Mouse (Mus musculus): ENCODE measurements around the gene Tmem178b. TPM values are rescaled to one million over a fixed set of nuclear protein-coding genes. Genes with fewer than 3 reads are reported as not detected.

Tmem178b gene
- polyA plus RNA-seq, 1 experiment: 0.29 TPM

DNA sequence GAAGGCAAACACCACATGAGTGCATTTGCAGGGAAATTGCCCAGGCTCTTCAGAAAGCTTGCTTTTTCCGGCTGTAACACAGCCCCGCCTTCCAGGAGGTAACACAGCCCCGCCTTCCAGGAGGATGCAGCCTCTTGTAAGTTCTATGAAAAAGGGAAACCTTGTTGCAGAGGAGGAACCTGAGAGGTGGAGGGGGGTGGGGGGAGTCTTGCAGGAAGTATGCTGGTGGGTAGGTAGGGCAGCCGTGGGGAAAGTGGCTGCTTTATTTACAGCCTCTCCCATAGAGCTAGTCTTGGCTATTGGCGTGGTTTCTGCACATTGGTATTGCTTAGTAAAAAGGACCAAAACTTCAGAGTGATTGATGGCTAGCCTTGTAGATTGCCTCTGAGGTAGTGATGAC is 140.3 kb downstream of the Tmem178b start:
- H3K36me3 ChIP-seq (ENCODE audit: control insufficient read depth, insufficient read depth, low read length): no peaks in the 10 kb centered on the region
- WGBS: 17% methylated on average over 5 of the region's 5 CpGs
- H3K27ac ChIP-seq (ENCODE audit: insufficient read depth, low read depth, low read length): no peak overlapping the region
- TF ChIP-seq CTCF (IDR thresholded peaks at IDR 0.05; ENCODE audit: extremely low read depth, insufficient read length, insufficient replicate concordance, low read depth, low read length) (no peak), POLR2A (IDR thresholded peaks at IDR 0.05; ENCODE audit: low read depth, low read length) (no peak)
- no peaks in the 10 kb centered on the region for H3K4me1 ChIP-seq (ENCODE audit: control insufficient read depth, insufficient read depth, insufficient read length, low read length)
- H3K27me3 ChIP-seq (ENCODE audit: control insufficient read depth, insufficient read depth, low read length): no peaks in the 10 kb centered on the region
- H3K4me3 ChIP-seq (ENCODE audit: low read depth, low read length): no peak overlapping the region

DNA sequence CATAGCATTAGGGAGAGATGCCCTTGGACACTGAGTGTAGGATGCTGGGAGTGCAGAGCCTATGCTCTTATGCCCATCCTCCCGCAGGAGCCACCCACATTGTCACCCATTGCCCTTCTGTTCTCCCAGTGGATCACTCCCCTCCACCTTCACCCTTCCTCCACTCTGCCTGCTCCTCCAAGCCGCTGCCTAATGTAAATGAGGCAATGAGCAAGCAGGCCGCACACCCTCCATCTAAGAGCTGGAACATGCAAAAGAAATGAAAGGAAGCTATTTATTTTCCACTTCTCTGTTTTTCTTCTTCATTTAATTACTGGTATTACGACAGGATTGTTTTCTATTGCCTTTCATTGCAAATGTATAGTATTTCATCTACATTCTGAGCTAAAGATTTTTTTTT is 142.1 kb downstream of the Tmem178b start:
- Histone ChIP-seq H3K36me3 (ENCODE audit: control insufficient read depth, insufficient read depth, low read length) (no peaks in the 10 kb centered on the region), H3K27ac (ENCODE audit: insufficient read depth, low read depth, low read length) (no peak overlapping the region), H3K27me3 (ENCODE audit: control insufficient read depth, insufficient read depth, low read length) (no peaks in the 10 kb centered on the region), H3K4me1 (ENCODE audit: control insufficient read depth, insufficient read depth, insufficient read length, low read length) (no peaks in the 10 kb centered on the region), H3K4me3 (ENCODE audit: low read depth, low read length) (no peak overlapping the region)
- TF ChIP-seq POLR2A (IDR thresholded peaks at IDR 0.05; ENCODE audit: low read depth, low read length): no peak
- TF ChIP-seq CTCF (IDR thresholded peaks at IDR 0.05; ENCODE audit: extremely low read depth, insufficient read length, insufficient replicate concordance, low read depth, low read length): no peak
- WGBS: 70% methylated on average over 4 of the region's 4 CpGs

DNA sequence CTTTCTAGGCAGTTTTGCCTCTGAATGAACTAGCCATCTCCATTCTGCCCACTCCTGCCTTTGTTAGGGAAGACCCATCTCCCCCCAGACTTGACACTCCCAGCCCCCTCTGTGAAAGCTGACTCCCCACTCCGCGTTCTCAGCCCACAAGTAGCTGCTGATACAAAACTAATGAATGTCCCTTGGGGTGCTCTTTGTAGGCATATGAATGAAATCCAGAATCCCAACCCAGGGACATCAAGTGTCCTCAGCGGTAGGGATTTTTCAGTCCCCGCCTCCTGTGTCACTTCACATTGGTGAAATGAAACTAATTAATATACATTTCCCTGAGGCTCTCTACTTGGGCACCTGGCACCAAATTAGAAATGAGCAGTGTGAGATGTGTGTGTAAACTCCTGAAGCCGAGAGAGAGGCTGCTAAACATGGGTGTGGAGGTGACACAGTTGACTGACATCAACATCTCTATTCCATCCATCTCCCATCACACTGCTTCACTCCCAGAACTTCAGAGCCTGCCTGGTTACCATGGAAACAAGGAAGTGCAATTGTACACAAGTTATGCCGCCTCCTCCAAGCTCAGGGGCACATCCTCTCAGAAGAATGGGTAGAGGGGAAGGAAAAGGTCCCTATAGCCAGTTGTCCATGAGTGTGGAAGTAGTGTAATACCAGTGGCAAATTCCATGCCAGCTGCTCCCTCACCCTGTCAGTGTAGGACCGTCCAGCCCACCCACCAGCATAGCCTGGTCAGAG is 142.8 kb downstream of the Tmem178b start:
- no peak for TF ChIP-seq POLR2A (IDR thresholded peaks at IDR 0.05; ENCODE audit: low read depth, low read length)
- no peak for TF ChIP-seq CTCF (IDR thresholded peaks at IDR 0.05; ENCODE audit: extremely low read depth, insufficient read length, insufficient replicate concordance, low read depth, low read length)
- Histone ChIP-seq H3K4me1 (ENCODE audit: control insufficient read depth, insufficient read depth, insufficient read length, low read length) (no peaks in the 10 kb centered on the region), H3K27me3 (ENCODE audit: control insufficient read depth, insufficient read depth, low read length) (no peaks in the 10 kb centered on the region), H3K27ac (ENCODE audit: insufficient read depth, low read depth, low read length) (no peak overlapping the region), H3K36me3 (ENCODE audit: control insufficient read depth, insufficient read depth, low read length) (no peaks in the 10 kb centered on the region), H3K4me3 (ENCODE audit: low read depth, low read length) (no peak overlapping the region)
- 64% methylated on average over 7 of the region's 7 CpGs for WGBS

DNA sequence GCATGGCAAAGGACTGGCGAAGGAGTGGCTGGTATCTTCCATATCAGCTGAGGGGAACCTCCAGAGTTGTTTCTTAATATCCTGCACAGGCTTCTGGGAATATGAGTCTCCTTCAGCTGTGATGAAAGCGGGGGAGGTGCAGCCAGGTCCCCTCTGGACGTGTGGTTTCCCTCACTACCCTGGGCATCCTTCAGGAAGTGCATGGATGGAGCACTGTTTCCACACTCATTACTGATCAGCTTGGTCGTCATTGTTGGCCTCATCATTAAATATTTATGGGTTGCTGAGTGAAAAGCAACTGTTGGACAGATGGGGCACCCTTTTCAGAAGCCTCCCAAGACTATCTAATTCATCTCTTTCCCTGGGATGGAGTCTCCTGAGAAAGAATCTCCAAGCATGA is 146.3 kb downstream of the Tmem178b start:
- H3K36me3 ChIP-seq (ENCODE audit: control insufficient read depth, insufficient read depth, low read length): no peaks in the 10 kb centered on the region
- H3K27me3 ChIP-seq (ENCODE audit: control insufficient read depth, insufficient read depth, low read length): no peaks in the 10 kb centered on the region
- WGBS: 45% methylated on average over 4 of the region's 4 CpGs
- H3K4me1 ChIP-seq (ENCODE audit: control insufficient read depth, insufficient read depth, insufficient read length, low read length): no peaks in the 10 kb centered on the region
- no peak overlapping the region for H3K4me3 ChIP-seq (ENCODE audit: low read depth, low read length)
- H3K27ac ChIP-seq (ENCODE audit: insufficient read depth, low read depth, low read length): no peak overlapping the region
- TF ChIP-seq CTCF (IDR thresholded peaks at IDR 0.05; ENCODE audit: extremely low read depth, insufficient read length, insufficient replicate concordance, low read depth, low read length): no peak

DNA sequence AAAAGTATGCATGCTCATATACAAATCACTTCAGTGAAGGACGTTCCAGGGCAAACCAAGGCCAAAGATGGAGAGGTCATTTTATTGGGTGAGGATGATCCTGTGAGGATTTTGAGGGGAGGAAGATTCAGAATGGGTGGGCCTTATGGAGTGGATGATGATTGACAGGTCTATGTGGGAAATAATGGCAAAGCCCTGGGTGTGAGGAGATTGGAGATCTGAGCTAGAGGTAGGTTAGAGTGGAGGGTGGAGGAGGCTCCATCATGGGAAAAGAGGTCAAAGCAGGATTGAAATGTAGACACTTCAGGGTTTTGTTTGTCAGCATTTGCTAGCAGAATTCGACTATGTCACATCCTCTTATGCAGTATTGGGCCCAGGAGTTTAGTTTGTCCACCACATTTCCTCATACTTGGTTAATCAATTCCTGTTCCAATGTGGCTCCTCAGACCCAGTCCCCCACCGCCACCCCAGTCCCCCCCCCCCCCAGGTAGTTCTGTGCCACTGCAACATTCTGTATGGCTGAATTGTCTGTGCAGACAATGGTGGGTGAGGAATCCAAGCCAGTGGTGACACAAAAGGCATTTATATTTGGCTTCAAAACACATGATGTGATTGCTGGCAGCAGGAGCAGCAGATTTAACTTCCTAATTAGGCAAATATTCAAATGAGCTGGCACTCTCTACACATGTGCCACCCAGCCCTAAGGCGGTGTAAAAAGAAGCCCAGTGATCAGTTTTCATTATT is 150.7 kb downstream of the Tmem178b start:
- 69% methylated on average over 4 of the region's 4 CpGs for WGBS
- Histone ChIP-seq H3K36me3 (ENCODE audit: control insufficient read depth, insufficient read depth, low read length) (no peaks in the 10 kb centered on the region), H3K4me3 (ENCODE audit: low read depth, low read length) (no peak overlapping the region), H3K4me1 (ENCODE audit: control insufficient read depth, insufficient read depth, insufficient read length, low read length) (peaks cover 4% of the 10 kb centered on the region; the same call in 1 of the 2 replicates), H3K27me3 (ENCODE audit: control insufficient read depth, insufficient read depth, low read length) (no peaks in the 10 kb centered on the region), H3K27ac (ENCODE audit: insufficient read depth, low read depth, low read length) (no peak overlapping the region)
- TF ChIP-seq CTCF (IDR thresholded peaks at IDR 0.05; ENCODE audit: extremely low read depth, insufficient read length, insufficient replicate concordance, low read depth, low read length) (no peak), POLR2A (IDR thresholded peaks at IDR 0.05; ENCODE audit: low read depth, low read length) (no peak)

DNA sequence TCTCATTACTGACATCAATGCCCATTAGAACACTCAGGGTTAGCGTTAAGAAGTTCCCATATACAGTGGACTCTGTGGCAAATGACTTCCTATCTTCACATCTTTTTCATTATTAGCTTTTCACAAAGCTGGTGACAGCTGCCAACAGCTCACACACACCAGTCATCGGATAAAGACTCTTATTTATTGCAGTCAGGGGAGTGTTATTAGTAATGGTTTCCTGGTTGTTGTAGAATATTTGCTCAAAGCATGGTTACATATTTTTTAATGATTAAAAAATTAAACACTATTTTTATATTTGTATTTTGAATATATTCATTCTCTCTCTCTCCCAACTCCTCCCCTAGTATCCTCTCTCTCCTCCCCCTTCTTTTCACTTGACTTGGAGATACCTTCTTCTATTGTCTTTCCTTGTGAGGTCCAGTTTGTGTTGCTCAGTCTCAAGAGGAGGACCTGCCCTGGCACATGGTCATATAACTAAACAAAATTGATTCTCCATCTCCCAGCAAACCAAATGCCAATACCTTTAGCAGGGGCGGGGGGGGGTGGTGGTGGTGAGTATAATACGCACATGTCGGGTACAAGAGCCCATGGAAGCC is 151.4 kb downstream of the Tmem178b start:
- peaks cover 4% of the 10 kb centered on the region; the same call in 1 of the 2 replicates for H3K4me1 ChIP-seq (ENCODE audit: control insufficient read depth, insufficient read depth, insufficient read length, low read length)
- H3K27me3 ChIP-seq (ENCODE audit: control insufficient read depth, insufficient read depth, low read length): no peaks in the 10 kb centered on the region
- H3K36me3 ChIP-seq (ENCODE audit: control insufficient read depth, insufficient read depth, low read length): no peaks in the 10 kb centered on the region
- no peak for TF ChIP-seq POLR2A (IDR thresholded peaks at IDR 0.05; ENCODE audit: low read depth, low read length)
- no peak for TF ChIP-seq CTCF (IDR thresholded peaks at IDR 0.05; ENCODE audit: extremely low read depth, insufficient read length, insufficient replicate concordance, low read depth, low read length)
- no peak overlapping the region for H3K27ac ChIP-seq (ENCODE audit: insufficient read depth, low read depth, low read length)
- H3K4me3 ChIP-seq (ENCODE audit: low read depth, low read length): no peak overlapping the region
- 40% methylated on average over 5 of the region's 5 CpGs for WGBS

DNA sequence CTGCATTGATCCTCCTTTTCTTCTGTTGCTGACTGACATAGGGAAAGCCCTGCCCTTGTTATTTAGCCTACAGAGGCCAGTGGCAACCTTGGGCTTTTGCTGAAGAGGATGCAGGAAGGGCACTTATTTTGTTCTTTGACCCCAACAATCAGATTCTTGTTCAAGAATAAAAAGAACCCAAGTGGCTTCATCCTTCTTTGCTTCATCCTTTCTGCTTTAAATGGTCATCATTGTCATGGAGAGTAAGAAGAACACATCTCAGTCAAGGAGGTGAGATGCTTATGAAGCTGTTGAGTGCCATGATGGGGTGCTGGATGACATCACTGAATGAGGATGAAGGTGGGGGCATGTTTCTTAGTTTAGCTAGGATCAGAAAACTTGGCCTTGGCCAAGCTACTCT is 159.8 kb downstream of the Tmem178b start:
- H3K27ac ChIP-seq (ENCODE audit: insufficient read depth, low read depth, low read length): no peak overlapping the region
- no peaks in the 10 kb centered on the region for H3K27me3 ChIP-seq (ENCODE audit: control insufficient read depth, insufficient read depth, low read length)
- no peak for TF ChIP-seq POLR2A (IDR thresholded peaks at IDR 0.05; ENCODE audit: low read depth, low read length)
- no peak for TF ChIP-seq CTCF (IDR thresholded peaks at IDR 0.05; ENCODE audit: extremely low read depth, insufficient read length, insufficient replicate concordance, low read depth, low read length)
- no peaks in the 10 kb centered on the region for H3K4me1 ChIP-seq (ENCODE audit: control insufficient read depth, insufficient read depth, insufficient read length, low read length)
- no peak overlapping the region for H3K4me3 ChIP-seq (ENCODE audit: low read depth, low read length)
- no peaks in the 10 kb centered on the region for H3K36me3 ChIP-seq (ENCODE audit: control insufficient read depth, insufficient read depth, low read length)

Data from small intestine, adult 2 months (tissue).